Mouse (Mus musculus) olfactory bulb, adult 2 months (tissue): ENCODE results near the gene Wdr5. TPM values are rescaled to one million over a fixed set of nuclear protein-coding genes. Genes with fewer than 3 reads are reported as not detected.

Experiments
- H3K27ac ChIP-seq: fragments of 200-500 bp; 2 replicates; pipeline ENCODE4 v1.5.1; 2012; ENCODE audit warnings: low read depth, low read length; ENCODE audit not compliant: insufficient read depth
- H3K4me1 ChIP-seq: fragments of 200-500 bp; 2 replicates; pipeline ENCODE4 v1.6.1; 2012; ENCODE audit warnings: low read length; ENCODE audit not compliant: control insufficient read depth, insufficient read depth
- H3K4me3 ChIP-seq: fragments of 200-500 bp; 2 replicates; pipeline ENCODE4 v1.5.1; 2012; ENCODE audit warnings: mild to moderate bottlenecking, low read depth, low read length, moderate library complexity; ENCODE audit not compliant: insufficient read depth
- CTCF ChIP-seq: fragments of 200-500 bp; IDR thresholded peaks from 2 replicates; pipeline ENCODE4 v1.5.1; 2012; ENCODE audit warnings: low read depth, mild to moderate bottlenecking, low read length, moderate library complexity; ENCODE audit not compliant: insufficient read depth
- POLR2A ChIP-seq: fragments of 200-500 bp; IDR thresholded peaks from 2 replicates; pipeline ENCODE4 v1.6.1; 2012; ENCODE audit warnings: mild to moderate bottlenecking, low read depth, low read length, moderate library complexity; ENCODE audit not compliant: insufficient read depth
- WGBS: fragments of 180-500 bp; shearing (Covaris S2); methylation state at CpG from one replicate; pipeline ENCODE4 v1.1.7; 2018; 5-methylcytosine and 5-hydroxymethylcytosine counted together
- polyA plus RNA-seq: library from polyadenylated mRNA; stranded (reverse); fragments of >200 nt; gene quantifications from 2 replicates; pipeline ENCODE4 v1.2.4, GENCODE M21; 2012; ENCODE audit warnings: low replicate concordance; ENCODE audit not compliant: missing spikeins, insufficient read depth, insufficient read length

The Wdr5 gene
- not detected in 2 replicates for polyA plus RNA-seq

DNA sequence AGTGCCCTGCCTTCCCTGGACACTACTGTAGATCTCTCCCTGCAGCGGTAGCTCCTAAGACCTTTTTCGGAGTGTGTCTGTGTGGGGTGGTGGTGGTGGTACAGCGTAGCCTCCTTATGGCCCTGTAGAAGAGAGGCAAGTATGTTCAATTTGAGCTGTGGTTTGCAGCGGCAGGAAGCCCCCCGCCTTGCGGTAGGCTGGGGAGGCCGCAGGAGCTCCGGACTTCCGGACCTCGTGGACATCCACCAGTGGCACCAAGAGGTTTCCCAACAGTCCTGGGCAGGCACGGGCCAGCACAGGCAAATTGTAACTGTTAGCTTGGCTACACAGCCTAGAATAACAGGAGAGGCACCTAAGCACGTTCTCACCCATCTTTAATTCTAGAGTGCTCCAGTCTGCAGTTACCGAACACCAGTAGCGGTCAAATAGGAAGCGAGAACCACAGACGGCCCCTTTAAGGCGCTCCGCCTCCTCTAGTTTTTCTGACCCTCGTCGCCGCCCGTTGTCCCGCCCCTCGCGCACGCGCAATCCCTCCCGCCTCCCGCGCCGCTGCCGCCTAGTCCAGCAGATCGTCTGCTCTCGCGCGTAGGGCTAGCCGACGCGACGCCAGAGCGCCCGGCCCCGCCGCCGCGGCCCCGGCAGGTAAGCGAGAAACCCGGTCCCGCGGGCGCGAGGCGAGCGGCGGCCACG is at the start of gene Wdr5:
Gene Wdr5, plus strand, starts transcription at position 519 of the 690 bp plus-strand sequence.
- H3K4me1 ChIP-seq = peaks cover 9% of the 10 kb centered on the region; the same call in 1 of the 2 replicates
- H3K27ac ChIP-seq = peak within 1 kb of the TSS; percentile 53
- peak within 1 kb of the TSS; percentile 85 for H3K4me3 ChIP-seq
- WGBS = under 1% methylated on average over 57 of the region's 57 CpGs
- TF ChIP-seq CTCF (peak; percentile 54), POLR2A (peak; percentile 71; the same call in 1 of the 2 replicates)

DNA sequence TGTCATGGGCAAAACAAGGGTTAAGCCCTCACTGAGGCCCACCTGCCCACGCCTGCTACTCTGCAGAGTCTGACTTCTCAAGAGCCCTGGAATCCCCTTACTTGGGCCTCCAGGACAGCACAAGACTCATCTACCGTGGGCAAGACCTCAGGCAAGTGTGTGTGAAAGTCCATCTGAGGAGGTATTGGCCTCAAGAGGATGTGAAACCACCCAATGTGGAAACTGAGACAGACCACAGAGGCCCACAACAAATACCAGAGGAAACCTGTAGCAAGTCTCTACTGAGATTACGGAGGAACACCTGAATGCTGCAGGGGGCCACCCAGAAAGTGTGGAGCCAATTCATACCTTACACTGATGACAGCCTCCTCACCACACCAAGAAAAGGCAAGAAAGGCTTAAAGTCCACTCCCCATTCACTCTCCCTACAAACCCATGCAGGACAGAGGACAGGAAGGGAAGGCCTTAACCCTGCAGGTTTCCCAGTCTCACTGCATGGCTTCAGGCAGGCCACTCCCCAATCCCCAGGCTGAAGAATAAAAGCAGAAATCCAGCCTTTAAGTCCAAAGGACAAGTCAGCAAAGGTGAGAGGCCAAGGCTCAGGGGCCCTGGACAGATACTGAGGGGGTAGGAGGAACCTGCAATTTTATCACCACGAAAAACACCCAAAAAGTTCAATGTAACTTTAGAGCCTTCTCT is 45.5 kb upstream of the Wdr5 start:
- WGBS = 82% methylated on average over 4 of the region's 4 CpGs
- no peak for TF ChIP-seq POLR2A
- TF ChIP-seq CTCF = no peak

DNA sequence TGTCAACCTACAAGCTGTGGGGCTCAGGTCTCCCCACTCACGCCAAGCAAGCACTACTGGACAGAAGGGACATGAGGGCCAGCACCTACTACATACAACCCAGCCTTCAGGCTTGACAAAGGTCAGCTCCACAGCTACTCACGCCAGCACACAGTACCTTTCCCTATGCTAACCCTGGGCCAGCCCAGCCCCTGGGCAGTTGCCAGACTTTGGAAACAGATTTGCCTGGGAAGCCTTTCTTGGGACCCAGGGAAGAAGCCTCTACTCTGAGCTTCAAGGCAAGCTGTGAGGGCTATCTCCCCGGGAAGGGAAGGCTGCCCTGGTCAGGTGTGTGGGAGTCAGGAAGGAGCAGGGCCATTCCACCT is 45.0 kb upstream of the Wdr5 start:
- Histone ChIP-seq H3K27ac (no peak overlapping the region), H3K4me1 (peaks cover 62% of the 10 kb centered on the region), H3K4me3 (no peak overlapping the region)
- WGBS = 64% methylated on average over 3 of the region's 3 CpGs
- TF ChIP-seq POLR2A (no peak), CTCF (no peak)

More for the DNA sequence above, 45.5 kb upstream of the Wdr5 start:
- Histone ChIP-seq H3K27ac (no peak overlapping the region), H3K4me1 (peaks cover 64% of the 10 kb centered on the region), H3K4me3 (no peak overlapping the region)

GRCm38 (mm10) chr2:27470535-27470934 is 44.4 kb upstream of the Wdr5 start:
- WGBS = 92% methylated on average over 2 of the region's 2 CpGs
- H3K4me1 ChIP-seq = peaks cover 62% of the 10 kb centered on the region
- TF ChIP-seq CTCF = no peak
- no peak for TF ChIP-seq POLR2A
- H3K27ac ChIP-seq = no peak overlapping the region
- no peak overlapping the region for H3K4me3 ChIP-seq

DNA sequence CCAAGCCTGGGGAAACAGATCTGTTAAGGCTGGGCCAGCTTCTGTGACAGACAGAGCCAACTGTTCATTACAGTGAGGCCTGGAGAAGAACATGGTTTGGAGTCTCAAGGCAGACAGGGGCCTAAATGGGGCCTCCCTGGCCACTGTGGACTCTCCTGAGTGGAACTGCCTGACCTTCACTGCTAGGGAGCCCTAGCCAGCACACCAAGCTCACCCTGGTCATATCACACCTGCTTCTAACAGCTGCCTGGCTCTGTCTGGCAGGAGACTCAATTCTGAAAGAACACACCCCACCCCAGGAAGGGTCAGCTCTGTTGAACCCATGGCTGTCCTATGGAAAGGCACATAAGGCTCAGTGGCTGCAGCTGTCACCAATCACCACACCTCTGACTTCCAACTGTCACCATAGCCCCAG is 43.8 kb upstream of the Wdr5 start:
- no peak overlapping the region for H3K4me3 ChIP-seq
- peaks cover 60% of the 10 kb centered on the region for H3K4me1 ChIP-seq
- TF ChIP-seq CTCF = no peak

DNA sequence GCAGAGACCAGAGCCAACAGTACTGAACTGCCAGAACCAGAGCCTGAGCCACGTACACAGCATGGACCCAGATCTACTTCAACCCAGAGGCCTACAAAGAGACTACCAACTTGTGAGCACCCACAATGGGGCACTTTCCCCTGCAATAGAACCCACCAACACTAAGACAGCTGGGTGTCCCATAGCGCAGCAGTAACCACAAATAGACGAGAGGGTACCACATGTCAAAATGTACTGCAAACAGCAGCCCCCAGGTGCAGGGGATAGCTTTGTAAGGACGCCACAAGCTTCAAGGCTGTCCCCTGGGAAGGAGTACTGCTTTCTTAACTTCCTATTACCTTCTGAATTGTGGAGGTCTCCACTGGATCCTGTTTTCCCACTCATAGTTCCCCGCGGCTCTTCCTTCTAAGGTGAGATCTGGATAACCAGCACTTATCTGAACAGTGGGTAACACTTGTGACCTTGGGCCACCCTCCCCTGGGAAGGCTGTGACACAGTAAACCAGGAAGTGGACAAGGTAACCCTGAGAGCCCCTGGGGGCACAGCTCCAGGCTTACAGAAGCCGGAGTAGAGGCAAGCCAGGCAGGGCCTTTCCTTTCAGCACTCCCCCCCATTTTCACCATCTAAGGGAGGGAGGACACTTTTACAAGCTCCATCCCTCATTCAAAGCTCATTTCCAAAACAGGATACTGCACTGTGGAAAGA is 41.7 kb upstream of the Wdr5 start:
- no peak for TF ChIP-seq POLR2A
- TF ChIP-seq CTCF = no peak
- peaks cover 54% of the 10 kb centered on the region for H3K4me1 ChIP-seq
- H3K27ac ChIP-seq = no peak overlapping the region
- no peak overlapping the region for H3K4me3 ChIP-seq
- 61% methylated on average over 7 of the region's 7 CpGs for WGBS

More for the DNA sequence above, 43.8 kb upstream of the Wdr5 start:
- H3K27ac ChIP-seq = no peak overlapping the region

DNA sequence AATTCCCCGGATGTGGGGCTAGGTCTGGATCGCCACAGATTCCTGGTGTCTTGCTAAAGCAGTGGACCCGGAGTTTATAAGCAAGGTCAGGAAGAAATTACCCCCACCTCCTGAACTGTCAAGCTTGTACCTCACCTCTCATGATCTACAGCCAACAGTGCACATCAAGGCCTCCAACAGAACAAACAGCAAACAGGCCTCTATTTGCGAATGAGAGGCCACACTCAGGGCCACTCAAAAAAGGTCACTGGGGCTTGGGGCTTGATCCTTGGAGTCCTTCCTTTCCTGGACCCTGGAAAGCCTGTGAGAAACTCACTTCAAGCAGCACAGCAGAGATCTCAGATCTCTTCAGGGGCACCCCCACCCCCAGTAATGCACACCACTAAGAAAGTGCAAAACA is 41.0 kb upstream of the Wdr5 start:
- peak overlapping the region; percentile 19; the same call in 1 of the 2 replicates for H3K4me3 ChIP-seq
- 15% methylated on average over 4 of the region's 4 CpGs for WGBS
- TF ChIP-seq POLR2A (no peak), CTCF (no peak)
- no peak overlapping the region for H3K27ac ChIP-seq
- H3K4me1 ChIP-seq = peaks cover 50% of the 10 kb centered on the region

DNA sequence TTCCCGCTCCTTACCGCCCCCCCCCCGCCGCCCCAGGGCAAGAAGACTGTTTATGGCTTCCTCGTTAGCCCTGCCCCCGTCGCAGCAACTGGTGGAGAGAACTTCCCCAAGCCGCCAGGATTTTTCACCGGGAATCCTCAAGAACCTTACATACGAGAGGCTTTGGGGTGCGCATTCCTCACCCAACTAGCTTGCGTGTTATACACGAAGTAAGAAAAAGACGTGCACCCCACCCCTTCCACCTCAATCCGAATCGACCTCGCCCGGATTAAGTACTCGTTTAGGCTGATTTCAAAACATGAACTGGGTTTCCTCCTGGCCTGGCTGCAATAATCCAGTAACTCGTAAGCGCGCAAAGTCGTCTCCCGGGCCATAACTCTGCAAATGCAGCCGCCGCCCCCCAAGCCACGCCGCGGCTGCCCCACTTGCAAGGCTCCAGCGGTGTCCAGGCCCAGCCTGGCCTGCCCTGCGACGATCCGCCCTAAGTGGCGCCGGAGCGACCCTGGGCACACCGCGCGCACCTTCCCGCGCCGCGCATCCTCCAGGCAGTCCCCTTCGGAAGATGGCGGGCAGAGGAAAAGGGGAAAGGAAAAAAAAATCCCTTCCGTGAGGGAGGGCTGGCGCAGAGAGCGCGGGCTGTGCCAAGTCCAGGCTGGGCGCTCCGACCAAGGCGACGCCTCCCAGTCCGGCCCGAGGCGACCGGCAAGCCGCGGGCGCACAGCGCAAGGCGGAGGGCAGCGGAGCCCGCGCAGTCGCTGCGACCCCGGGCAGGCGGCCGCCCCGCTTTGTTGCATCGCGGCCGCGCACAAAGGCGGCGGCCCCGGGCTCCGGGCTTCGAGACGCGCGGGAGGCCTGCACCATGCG is 40.1 kb upstream of the Wdr5 start:
- Histone ChIP-seq H3K4me1 (peaks cover 43% of the 10 kb centered on the region), H3K27ac (peak overlapping the region; percentile 23; the same call in 1 of the 2 replicates), H3K4me3 (peak overlapping the region; percentile 77)
- TF ChIP-seq CTCF = no peak
- under 1% methylated on average over 84 of the region's 84 CpGs for WGBS
